Mouse (Mus musculus): Measurements from ENCODE around the gene Cnpy2.

GRCm38 (mm10) chr10:128338948-128339347, 16.7 kb downstream of the Cnpy2 start:
- TF ChIP-seq CTCF (IDR thresholded peaks at IDR 0.05; ENCODE audit: borderline replicate concordance, insufficient read depth, low read depth, low read length) (no peak), POLR2A (IDR thresholded peaks at IDR 0.05; ENCODE audit: borderline replicate concordance, insufficient read depth, low read length) (no peak)
